Mouse (Mus musculus) E14TG2a.4 (cell line): Measurements from ENCODE around the gene Ephx4.

Experiments
- CTCF ChIP-seq: conservative IDR thresholded peaks from 2 replicates; pipeline ENCODE4 v1.5.1; 2014; ENCODE audit warnings: low read length
- POU5F1 ChIP-seq: IDR thresholded peaks from 2 replicates; pipeline ENCODE4 v1.6.1; 2014; ENCODE audit warnings: low read length, borderline replicate concordance

GRCm38 (mm10) chr5:107355801-107356200, 46.7 kb upstream of the Ephx4 start:
- TF ChIP-seq CTCF = no peak
- TF ChIP-seq POU5F1 = no peak
